Mouse (Mus musculus): ENCODE measurements at regions not wholly inside any gene's neighbourhood (a gene's known extent, or its start where the extent isn't known, plus 50 kb on each side); places are given as distances from the start of the nearest gene placed in this dataset.

GRCm38 (mm10) chr12:109272101-109272500, 180.5 kb upstream of the Dlk1 start:
- no peak for DNase-seq

DNA sequence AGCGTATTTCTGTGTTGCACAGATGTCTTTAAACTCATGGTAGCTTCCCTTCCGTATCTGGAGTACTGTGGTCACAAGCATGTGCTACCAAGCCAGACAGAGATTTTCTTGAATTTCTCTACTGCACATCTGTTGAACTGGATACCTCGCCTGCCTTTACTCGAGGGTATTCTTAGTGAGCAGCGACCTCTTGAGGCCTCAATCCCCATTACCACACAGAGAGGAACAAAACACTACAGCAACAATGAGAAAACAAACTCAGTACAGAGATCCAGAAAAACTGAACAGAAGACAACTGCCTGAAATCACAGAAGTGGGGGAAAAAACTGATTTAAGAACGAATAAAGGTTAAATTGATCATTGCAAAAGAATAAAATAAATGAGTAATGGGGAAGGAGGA, 137.8 kb upstream of the Dlk1 start:
- DNase-seq: no peak

DNA sequence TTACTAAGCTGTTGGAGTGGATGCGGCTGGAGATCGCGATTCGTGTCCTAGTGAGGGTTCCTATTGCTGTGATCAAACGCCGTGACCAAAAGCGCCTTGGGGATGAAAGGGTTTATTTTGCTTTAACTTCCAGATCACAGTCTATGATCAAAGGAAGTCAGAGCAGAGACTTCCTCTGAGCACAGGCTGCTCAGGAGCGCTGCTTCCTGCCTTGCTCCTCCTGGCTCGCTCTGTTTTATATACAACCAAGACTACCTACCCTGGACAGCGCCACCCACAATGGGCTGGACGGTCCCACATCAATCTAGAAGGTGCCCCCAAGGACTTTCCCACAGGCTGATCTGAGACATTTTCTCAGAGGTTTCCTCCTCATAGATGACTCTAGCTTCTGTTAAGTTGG, 126.6 kb upstream of the Dlk1 start:
- DNase-seq: no peak

- no peak for DNase-seq
These were observed 81.3 kb upstream of the Dlk1 start for GRCm38 (mm10) chr12:109371327-109371726.

DNA sequence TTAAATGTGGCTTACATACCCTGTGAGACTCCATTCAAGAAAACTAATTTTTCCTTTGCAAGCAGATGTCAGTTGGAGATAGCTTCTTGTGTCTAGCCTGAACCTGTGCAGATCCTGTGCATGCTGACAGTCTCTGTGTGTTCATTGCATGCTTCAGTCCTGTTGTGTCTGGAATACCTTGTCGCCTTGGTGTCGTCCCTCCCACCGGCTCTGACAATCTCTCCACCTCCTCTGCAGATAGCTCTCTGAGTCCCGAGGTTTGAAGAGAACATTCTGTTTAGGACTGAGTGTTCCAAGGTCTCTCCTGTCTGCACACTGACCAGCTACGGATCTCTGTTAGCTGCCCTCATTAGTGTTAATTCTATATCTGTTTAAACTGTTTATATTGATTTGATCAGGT, 66.8 kb upstream of the Dlk1 start:
- no peak for DNase-seq

GRCm38 (mm10) chr12:109388791-109389190, 63.8 kb upstream of the Dlk1 start:
- no peak for DNase-seq

DNA sequence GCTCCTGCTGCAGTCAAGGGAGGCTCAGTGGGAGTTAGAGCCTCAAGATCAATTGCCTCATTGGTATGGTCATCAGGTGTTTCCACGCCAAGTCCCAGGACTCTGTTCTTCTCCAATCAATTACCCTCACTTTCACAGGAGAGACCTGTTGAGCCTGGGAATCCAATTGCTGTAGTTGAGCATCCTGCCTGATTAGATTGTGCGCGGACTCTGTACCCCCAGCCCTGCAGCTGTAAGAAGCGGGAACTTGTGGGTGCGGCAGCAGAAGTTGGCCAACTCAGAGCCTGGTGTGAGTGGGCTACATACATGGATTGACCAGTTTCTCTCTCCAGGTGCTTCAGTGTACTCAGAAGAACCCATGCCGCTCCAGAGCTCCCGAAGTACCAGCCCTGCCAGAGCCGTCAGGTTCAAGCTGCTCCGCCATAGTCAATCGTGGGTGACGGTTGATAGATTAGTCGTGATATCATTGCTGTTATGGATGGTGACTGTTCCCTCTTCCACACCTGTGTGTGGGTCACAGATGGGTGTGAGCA, 62.2 kb upstream of the Dlk1 start:
- no peak for DNase-seq

GRCm38 (mm10) chr12:109390978-109391377, 61.6 kb upstream of the Dlk1 start:
- DNase-seq: no peak

- DNase-seq: no peak
These were observed 59.3 kb upstream of the Dlk1 start for GRCm38 (mm10) chr12:109393326-109393725.

DNA sequence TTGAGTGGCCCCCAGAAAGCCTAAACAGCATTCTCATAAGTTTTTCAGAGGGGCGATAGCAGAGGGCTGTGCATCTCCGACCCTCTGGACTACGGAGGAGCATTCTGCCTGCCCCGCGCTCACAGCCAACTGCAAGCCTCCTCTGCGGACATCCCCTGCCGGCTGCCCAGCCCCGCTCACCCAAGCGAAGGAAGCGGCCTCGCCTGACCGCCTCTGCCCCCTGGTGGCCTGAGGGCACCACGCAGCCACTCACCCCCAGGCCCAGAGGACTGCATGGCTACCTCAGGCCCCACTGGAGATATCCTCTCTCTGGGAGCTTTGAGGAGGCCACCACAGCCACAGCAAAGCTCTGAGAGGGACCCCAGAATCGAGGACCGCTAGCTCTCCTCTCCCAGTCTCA, 58.8 kb upstream of the Dlk1 start:
- peak; percentile 90 for DNase-seq

DNA sequence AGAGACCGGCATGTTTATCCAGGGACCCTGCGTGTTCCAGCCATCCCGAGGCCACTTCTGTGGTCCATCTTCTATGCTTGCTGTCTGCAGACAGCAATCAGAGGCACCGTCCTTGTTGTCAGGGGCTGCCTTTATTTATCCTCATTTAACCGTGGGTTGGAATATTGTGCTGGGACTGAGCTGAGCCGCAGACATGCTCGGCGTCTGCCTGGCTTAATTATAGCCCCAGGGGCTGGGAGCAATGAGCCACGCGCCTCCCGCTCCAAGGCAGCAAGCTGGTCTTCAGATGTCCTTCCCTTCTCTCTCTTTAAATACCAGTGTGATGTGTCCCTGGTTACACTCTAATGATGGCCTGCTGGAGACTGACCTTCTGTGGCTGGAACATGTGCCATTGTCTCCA, 58.2 kb upstream of the Dlk1 start:
- no peak for DNase-seq

DNA sequence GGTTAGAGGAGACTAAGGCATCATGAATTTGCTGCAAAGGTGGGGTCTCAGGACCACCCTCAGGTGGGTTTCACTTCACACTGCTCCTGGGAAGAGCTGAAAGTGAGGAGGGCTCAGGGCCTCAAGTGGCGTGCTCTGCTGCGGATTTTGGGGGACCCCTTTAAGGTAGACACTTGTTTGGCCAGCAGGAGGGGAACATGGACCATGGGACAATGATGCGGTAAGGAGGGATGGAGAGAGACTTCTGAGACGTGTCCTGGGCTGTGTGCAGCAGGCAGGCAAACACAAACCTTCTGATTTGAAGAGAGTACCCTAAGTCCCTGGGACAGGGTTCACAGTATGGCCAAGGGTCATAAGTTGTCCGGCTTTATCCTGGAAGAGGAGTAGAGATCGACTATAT, 56.0 kb upstream of the Dlk1 start:
- DNase-seq: no peak

DNA sequence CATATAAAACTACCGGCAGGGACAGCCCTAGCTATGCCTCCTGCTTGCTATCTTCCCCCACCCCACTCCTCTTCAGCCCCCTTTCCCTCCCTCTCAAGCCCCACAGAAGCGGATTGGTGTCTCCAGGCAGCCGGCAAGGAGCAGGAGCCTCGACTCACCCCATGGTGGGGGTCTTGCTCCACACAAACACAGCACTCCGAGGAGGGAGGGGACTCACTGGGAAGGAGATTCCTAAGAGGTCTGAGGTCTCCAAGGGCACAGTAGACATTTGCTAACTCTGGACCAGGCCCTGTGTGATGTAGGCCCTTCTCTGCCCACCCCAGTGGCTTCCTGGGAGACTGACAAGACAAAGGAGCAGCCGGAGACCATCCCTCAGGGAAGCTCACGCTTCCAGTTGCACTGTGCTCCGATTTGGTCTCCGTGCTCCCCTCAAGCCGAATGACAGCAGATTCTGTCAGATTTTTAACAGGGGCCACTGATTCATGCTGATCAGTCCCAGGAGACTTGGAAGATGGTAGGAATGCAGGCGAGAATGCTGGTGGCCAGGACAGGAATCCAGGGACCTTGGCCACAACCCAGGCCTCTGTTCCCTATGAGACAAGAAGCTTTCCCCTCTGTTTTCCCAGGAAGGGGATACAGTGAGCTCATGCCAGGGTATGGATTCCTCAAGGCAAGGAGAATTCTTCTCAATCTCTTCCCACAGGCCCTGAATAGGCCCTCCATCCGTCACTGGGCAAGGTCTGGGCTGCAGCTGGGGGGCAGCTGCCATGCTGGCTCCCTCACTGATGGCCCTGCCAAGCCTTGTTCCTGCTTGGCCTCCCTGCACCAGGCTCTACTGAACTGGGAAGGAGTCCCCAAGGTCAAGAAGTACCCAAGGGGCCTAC, 55.2 kb upstream of the Dlk1 start:
- no peak for DNase-seq

DNA sequence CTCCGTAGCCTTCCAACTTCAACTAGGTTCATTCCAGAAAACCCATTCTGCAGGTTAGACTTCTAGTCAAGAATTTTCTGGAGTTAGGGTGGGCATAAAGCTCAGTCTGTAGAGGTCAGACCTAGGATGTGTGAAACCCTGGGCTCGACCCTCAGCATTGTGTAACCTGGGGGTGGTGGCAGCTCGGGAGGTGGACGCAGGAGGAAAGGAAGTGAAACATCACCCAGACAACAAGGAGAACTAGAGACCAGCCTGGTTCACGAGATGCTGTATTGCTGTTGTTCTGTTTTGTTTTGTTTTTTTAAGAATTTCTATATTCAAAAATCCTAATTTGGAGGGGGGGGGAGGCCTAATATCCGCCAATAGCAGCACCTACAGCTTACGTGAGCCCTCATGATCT, 54.1 kb upstream of the Dlk1 start:
- DNase-seq: no peak

DNA sequence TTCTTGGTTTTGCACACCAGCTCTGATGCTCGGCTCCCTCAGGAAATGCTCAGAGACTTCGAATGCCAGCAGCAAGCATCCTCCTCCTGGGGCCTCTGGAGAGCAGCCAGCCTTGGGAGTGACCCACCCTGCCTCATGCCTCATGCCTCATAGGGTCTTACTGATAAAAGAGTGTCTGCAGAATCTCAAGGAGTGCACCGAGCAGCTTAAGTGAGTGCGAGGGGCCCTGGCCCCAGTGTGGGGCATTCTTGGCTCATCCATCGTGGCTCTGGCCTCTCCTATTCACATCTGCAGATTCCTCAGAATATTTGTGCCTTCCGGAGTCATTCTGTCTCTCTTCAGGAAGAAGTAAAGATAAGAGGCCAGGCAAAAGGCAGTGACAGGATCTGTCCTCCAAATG, 53.7 kb upstream of the Dlk1 start:
- no peak for DNase-seq

DNA sequence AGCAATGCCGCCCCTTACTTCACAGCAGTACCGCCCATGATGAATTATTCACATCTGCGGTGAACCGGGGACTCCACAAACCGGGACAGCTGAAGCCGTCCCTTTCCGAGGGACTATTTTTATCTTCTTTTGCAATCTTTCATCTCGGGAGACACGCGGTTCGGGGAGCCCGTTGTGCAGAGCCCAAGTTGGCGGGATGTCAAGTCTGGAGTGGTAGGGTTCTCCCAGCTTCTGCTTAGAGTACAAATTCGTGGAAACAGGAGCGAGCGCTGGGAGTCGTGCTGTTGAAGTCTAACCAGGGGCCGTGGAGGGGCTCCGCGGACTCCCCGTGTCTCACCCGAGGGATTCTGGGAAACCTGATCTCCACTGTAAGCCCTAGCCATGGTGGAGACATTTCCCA, 53.0 kb upstream of the Dlk1 start:
- DNase-seq: peak; percentile 70

GRCm38 (mm10) chr12:109400041-109400440, 52.6 kb upstream of the Dlk1 start:
- DNase-seq: no peak

DNA sequence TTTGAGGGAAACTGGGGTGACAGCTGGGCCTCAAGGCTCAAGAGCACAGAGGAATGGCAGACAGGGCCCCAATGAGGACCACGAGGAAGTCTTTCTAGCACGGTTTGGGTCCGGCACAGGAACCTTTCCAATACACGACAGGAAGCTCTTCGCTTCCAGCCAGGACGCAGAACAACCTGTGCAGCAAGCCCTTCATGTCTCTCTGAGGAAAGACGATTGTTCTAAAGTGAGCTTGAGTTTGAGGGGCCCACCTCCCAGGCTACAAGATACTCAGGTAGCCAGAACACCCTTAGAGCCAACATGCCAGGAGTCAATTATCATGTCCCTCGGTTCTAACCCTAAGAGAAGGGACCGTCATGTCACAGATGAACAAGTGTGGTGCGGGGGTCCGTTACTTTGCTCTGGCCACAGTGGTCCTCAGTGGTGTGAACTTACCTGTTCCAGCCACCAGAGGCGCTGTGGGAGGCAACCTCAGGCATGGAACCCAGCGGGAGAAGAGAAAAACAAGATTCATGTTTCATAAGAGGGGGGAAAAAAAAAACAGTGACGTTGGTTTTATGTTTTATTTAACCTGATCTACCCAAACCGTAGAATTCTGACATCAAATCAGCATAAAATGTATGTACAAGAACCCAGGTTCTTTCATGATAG, 51.6 kb upstream of the Dlk1 start:
- no peak for DNase-seq

DNA sequence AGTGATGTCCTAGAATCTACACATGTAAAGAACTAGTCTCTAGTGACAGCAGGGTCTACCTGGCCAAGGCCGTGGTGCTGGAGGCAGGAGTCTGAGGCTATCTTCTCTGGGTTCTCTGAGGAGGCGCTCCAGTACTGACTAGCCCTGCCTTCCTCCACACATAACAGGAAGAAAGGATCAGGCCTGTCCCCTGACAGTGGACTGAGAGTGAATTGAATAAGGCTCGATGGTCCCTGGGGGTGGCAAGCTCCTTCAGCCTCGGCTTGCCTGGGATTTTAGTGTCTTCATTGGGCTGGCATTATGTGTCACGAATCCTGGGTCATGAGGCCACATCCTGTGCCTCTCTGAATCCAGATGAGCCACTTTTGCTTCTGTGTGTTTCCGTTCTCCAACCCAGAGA, 50.9 kb upstream of the Dlk1 start:
- no peak for DNase-seq

- DNase-seq: peak; percentile 55
These were observed 50.4 kb upstream of the Dlk1 start for GRCm38 (mm10) chr12:109402226-109402625.
